Mouse (Mus musculus) liver, embryonic 14.5 days (tissue): ENCODE data around the gene Nuak1. TPM values are rescaled to one million over a fixed set of nuclear protein-coding genes. Genes with fewer than 3 reads are reported as not detected.
"Not testable (repeated sequence)": the region's sequence is repeated elsewhere in the genome, so short reads cannot be mapped to it uniquely, and the experiment has no call there.

Source experiments
- ATAC-seq: fragments of 200-750 bp; cut with Nextera tagmentation; 2 replicates; pipeline ENCODE4 v1.8.0; 2017; ENCODE audit warnings: moderate number of reproducible peaks, mild to moderate bottlenecking, moderate library complexity; ENCODE audit not compliant: insufficient read depth
- DNase-seq, 3 experiments: peaks; one replicate each; pipeline ENCODE4 v3.0.0-alpha.2; 2012 to 2013; ENCODE audit warnings: low read depth in 3 of 3, low spot score in 3 of 3
- H3K27ac ChIP-seq: fragments of 300-500 bp; sonication (generic); 2 replicates; pipeline ENCODE4 v1.5.1; 2014; ENCODE audit warnings: moderate library complexity, mild to moderate bottlenecking, control low read depth, inconsistent platforms
- H3K27me3 ChIP-seq: fragments of 300-500 bp; sonication (generic); 2 replicates; pipeline ENCODE4 v1.6.1; 2014; ENCODE audit warnings: mild to moderate bottlenecking, low read length, moderate library complexity; ENCODE audit not compliant: control insufficient read depth, insufficient read depth
- H3K36me3 ChIP-seq: fragments of 300-500 bp; sonication (generic); replicated peaks from 2 replicates; pipeline ENCODE4 v1.6.1; 2014; ENCODE audit warnings: low read depth; ENCODE audit not compliant: control insufficient read depth, insufficient read depth
- H3K4me1 ChIP-seq, 2 experiments: fragments of 200-500 bp in 1 of 2; fragments of 300-500 bp in 1 of 2; sonication (generic) in 1 of 2; replicated peaks; 2 replicates each; pipeline ENCODE4 v1.6.1; 2012 to 2014; ENCODE audit warnings: antibody characterized with exemption in 1 of 2, inconsistent platforms in 1 of 2, low read length in 1 of 2; ENCODE audit not compliant: control insufficient read depth in 2 of 2, insufficient read depth in 2 of 2
- H3K4me2 ChIP-seq: fragments of 300-500 bp; sonication (generic); 2 replicates; pipeline ENCODE4 v1.6.1; 2014; ENCODE audit warnings: low read depth, mild to moderate bottlenecking, control low read depth, moderate library complexity
- H3K4me3 ChIP-seq, 2 experiments: fragments of 200-500 bp in 1 of 2; fragments of 300-500 bp in 1 of 2; sonication (generic) in 1 of 2; 2 replicates each; pipeline ENCODE4 v1.5.1; 2012 to 2014; ENCODE audit warnings: low read depth in 2 of 2, low read length in 2 of 2, mild to moderate bottlenecking in 2 of 2, control low read depth in 1 of 2, inconsistent platforms in 1 of 2, moderate library complexity in 1 of 2; ENCODE audit not compliant: insufficient read depth in 1 of 2
- H3K9ac ChIP-seq: fragments of 300-500 bp; sonication (generic); replicated peaks from 2 replicates; pipeline ENCODE4 v1.6.1; 2014; ENCODE audit warnings: mild to moderate bottlenecking, control low read depth, moderate library complexity
- H3K9me3 ChIP-seq: fragments of 300-500 bp; sonication (generic); 2 replicates; pipeline ENCODE4 v1.6.1; 2016; ENCODE audit warnings: low read length, mixed read lengths; ENCODE audit not compliant: control insufficient read depth
- CTCF ChIP-seq: IDR thresholded peaks from 2 replicates; pipeline ENCODE4 v1.5.1; 2016; ENCODE audit warnings: antibody characterized with exemption, low read depth, control low read depth
- EP300 ChIP-seq: IDR thresholded peaks from 2 replicates; pipeline ENCODE4 v1.6.1; 2016; ENCODE audit warnings: antibody characterized with exemption, low read depth
- WGBS: fragments of 180-500 bp; shearing (Covaris S2); extraction: QIAGEN DNeasy Blood & Tissue Kit; methylation state at CpG from one replicate; pipeline ENCODE4 v1.1.7; 2014; ENCODE audit not compliant: insufficient replicate concordance; 5-methylcytosine and 5-hydroxymethylcytosine counted together
- polyA plus RNA-seq, 2 experiments: library from polyadenylated mRNA; depleted of rRNA in 1 of 2; stranded (reverse) in 1 of 2; unstranded in 1 of 2; fragments of >200 nt; fragmentation: Nextera tagmentation in 1 of 2; extraction: Ambion mirVana in 1 of 2; gene quantifications; 2 replicates each; pipeline versions ENCODE4 v1.2.1 to v1.2.3; 2012 to 2014

Nuak1 gene
- polyA plus RNA-seq, 2 experiments: 0.03 to 0.42 TPM

DNA sequence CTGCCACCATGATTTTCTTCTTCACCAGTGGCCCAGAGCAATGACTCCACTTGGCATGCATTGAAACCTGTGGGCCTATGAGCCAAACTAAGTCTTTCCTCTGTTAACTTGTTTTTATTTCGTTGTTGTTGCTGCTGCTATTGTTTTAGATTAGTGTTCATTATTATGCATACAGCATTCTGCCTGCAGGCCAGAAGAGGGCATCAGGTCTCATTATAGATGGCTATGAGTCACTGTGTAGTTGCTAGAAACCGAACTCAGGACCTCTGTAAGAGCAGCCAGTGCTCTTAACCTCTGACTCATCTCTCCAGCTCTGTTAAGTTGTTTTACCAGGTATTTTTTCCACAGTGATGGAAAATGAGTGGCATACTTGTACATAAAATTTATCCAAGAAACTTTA is 42.7 kb upstream of the Nuak1 start:
- peaks cover 0 to 5% of the 10 kb centered on the region in 2 experiments; a peak in 1 of 4 replicates for H3K4me1 ChIP-seq
- no peak for DNase-seq
- no peak overlapping the region for H3K4me3 ChIP-seq
- WGBS: 60% methylated on average over 2 of the region's 2 CpGs
- no peak for TF ChIP-seq CTCF
- TF ChIP-seq EP300: no peak
- no peaks in the 10 kb centered on the region for H3K36me3 ChIP-seq
- H3K27ac ChIP-seq: no peak overlapping the region
- no peaks in the 10 kb centered on the region for H3K27me3 ChIP-seq
- H3K9me3 ChIP-seq: no peaks in the 10 kb centered on the region
- no peak overlapping the region for H3K4me2 ChIP-seq
- ATAC-seq: no peak
- no peak overlapping the region for H3K9ac ChIP-seq

DNA sequence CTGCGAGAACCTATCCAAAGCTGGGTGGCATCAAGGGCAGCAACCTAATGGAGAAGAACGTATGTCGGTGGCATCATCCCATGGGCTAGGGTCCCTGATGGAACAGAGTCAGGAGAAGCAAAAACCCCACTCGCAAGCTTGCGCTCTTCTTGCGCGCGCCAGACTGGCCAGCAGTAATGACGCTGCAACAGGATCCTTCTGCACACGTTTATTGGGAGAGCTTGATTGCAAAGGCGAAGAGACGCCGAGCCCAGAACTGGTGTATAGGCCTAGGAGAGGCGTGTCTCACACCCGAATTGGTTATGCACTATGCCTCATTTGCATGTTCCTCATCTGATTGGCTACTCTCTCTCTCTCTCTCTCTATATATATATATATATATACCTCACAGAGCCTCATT is 42.0 kb upstream of the Nuak1 start:
- WGBS: 79% methylated on average over 15 of the region's 15 CpGs
- ATAC-seq: not testable (repeated sequence)

DNA sequence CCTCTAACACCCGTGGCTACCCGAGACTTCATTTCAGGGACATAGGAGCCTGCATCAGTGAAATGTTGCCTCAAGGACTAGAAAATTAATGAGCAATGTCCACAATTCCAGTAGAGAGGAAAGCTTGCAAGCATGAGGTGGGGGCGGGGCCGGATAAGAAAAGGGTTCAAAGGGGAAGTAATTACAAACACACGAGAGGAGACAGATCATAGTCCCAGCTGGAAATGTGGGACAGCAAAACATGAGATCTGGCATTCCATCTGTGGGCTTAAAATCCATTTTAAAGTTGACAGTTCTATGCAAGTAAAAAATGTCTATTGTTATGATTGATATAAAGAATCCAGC is 40.9 kb upstream of the Nuak1 start:
- 43% methylated on average over 5 of the region's 5 CpGs for WGBS
- TF ChIP-seq EP300 (no peak), CTCF (no peak)
- no peak overlapping the region for H3K9ac ChIP-seq
- no peak overlapping the region for H3K4me2 ChIP-seq
- H3K27ac ChIP-seq: no peak overlapping the region
- no peak overlapping the region for H3K4me3 ChIP-seq
- no peaks in the 10 kb centered on the region for H3K9me3 ChIP-seq
- H3K36me3 ChIP-seq: no peaks in the 10 kb centered on the region
- H3K27me3 ChIP-seq: no peaks in the 10 kb centered on the region
- DNase-seq (no peak), ATAC-seq (no peak)
- H3K4me1 ChIP-seq: peaks cover 0 to 7% of the 10 kb centered on the region in 2 experiments; a peak in 1 of 4 replicates

More for the DNA sequence above, 42.0 kb upstream of the Nuak1 start:
- H3K4me2 ChIP-seq, DNase-seq, H3K9ac ChIP-seq, H3K36me3 ChIP-seq, H3K4me1 ChIP-seq, H3K27ac ChIP-seq, H3K4me3 ChIP-seq, H3K27me3 ChIP-seq, H3K9me3 ChIP-seq: not testable (repeated sequence)

DNA sequence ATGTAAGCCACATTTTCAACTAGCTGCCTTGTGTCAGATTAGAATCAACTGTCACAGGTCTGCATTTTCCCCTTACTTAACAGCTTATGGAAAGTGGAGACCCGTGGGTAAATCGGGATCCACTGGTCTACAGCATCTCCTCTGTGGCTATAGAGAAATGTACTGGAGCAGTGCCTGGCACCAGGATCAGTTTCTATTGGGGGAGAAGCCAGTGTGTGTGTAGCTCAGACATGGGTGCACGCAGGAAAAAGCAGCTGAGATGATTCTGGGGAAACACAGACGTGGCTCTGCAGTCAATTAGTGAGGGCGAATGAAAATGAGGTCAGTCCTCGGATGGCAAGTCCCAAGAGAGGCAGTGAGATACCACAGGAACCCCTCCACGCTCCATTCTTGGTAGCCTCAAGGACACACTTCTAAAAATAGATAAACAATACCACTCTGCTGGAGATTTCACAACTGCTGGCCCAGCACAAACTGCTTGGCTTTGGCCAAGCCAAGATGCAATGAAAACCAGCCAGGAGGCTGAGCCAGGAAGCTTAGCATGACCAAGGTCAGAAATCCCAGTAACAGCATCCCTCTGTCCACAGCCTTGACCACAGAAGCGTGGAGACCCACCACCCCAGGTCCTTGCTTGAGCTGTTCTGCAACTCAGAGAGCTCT is 40.4 kb upstream of the Nuak1 start:
- Histone ChIP-seq H3K9ac (no peak overlapping the region), H3K9me3 (no peaks in the 10 kb centered on the region), H3K4me2 (no peak overlapping the region), H3K4me1 (peaks cover 0 to 7% of the 10 kb centered on the region in 2 experiments; a peak in 1 of 4 replicates), H3K4me3 (no peak overlapping the region), H3K36me3 (no peaks in the 10 kb centered on the region), H3K27me3 (no peaks in the 10 kb centered on the region), H3K27ac (no peak overlapping the region)
- WGBS: 42% methylated on average over 8 of the region's 8 CpGs
- DNase-seq (no peak), ATAC-seq (no peak)
- TF ChIP-seq EP300 (no peak), CTCF (no peak)

DNA sequence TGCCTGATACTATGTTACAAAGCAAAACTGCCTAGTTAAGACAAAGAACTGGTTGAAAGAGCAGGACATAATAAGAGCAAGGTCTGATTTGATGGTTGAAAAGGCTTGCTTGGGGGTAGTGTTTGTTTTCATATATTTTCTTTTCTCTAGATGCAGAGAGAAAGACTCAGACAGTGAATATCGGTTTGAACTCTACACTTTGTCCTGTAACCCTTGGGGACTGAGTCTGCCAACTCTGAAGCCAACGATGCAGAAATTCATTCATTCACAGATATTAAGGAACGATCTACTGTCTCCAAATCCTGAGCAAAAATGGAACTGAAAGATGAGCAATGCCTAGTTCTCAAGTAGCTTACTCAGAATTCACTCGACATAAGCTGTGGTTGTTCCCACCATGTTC is 39.7 kb upstream of the Nuak1 start:
- no peak for DNase-seq
- ATAC-seq: no peak

More for the DNA sequence above, 39.7 kb upstream of the Nuak1 start:
- Histone ChIP-seq H3K36me3 (no peaks in the 10 kb centered on the region), H3K27ac (no peak overlapping the region), H3K9me3 (no peaks in the 10 kb centered on the region), H3K27me3 (no peaks in the 10 kb centered on the region), H3K4me2 (no peak overlapping the region), H3K4me3 (no peak overlapping the region), H3K9ac (no peak overlapping the region), H3K4me1 (peaks cover 0 to 7% of the 10 kb centered on the region in 2 experiments; a peak in 1 of 4 replicates)
- TF ChIP-seq CTCF (no peak), EP300 (no peak)
- 70% methylated on average over 4 of the region's 4 CpGs for WGBS
